Mouse (Mus musculus): Measurements from ENCODE around the gene Mob3b. TPM values are rescaled to one million over a fixed set of nuclear protein-coding genes. Genes with fewer than 3 reads are reported as not detected.

Mob3b gene
- polyA plus RNA-seq, 1 experiment from 2014 or later: 9.8 TPM

GRCm38 (mm10) chr4:34991116-34991515 is 166.2 kb downstream of the Mob3b start:
- DNase-seq (ENCODE audit: low read depth, low spot score): no peak
- in situ Hi-C loops (cut with MboI; ENCODE audit: low pct_unique_long_range_greater_than_20kb): no loop called here
- no peak for TF ChIP-seq CTCF (IDR thresholded peaks at IDR 0.05)
- ChIA-PET CTCF (interaction anchor here (1.7 kb wide), 1 partner anchor 77 kb away, joined by 4 read pairs; no protein-coding TSS in a partner anchor), POLR2A (no interaction called here)
- no peak for ATAC-seq
- no peaks in the 10 kb centered on the region for H3K27me3 ChIP-seq

GRCm38 (mm10) chr4:34990659-34991058 is 166.6 kb downstream of the Mob3b start:
- no peak for TF ChIP-seq CTCF (IDR thresholded peaks at IDR 0.05)
- H3K27me3 ChIP-seq: no peaks in the 10 kb centered on the region
- ChIA-PET POLR2A (no interaction called here), CTCF (interaction anchor here (1.7 kb wide), 1 partner anchor 78 kb away, joined by 4 read pairs; no protein-coding TSS in a partner anchor)
- in situ Hi-C loops (cut with MboI; ENCODE audit: low pct_unique_long_range_greater_than_20kb): no loop called here
- ATAC-seq: no peak
- DNase-seq (ENCODE audit: low read depth, low spot score): no peak

DNA sequence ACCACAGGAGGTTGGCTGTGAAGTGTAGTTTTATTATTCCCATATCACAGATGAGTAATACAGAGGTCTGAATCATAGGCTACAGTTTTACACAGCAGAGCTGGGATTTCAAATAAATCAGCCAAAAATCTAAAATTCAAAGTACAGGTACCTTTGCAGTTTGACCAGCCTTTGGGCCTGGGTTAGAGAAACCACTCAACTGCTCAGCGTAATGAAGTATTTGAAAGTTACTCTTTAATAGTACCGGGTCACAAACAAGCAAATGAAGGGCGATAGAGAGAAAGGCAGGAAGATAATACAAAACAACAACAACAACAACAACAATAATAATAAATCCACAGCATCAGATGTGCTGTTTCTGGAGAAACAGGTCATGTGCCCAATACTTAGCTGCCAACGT is 169.7 kb downstream of the Mob3b start:
- CTCF ChIA-PET: no interaction called here
- ATAC-seq: no peak
- POLR2A ChIA-PET: no interaction called here
- H3K27me3 ChIP-seq: no peaks in the 10 kb centered on the region
- DNase-seq (ENCODE audit: low read depth, low spot score): no peak
- in situ Hi-C loops (cut with MboI; ENCODE audit: low pct_unique_long_range_greater_than_20kb): loop anchor here (10.0 kb wide), 1 partner anchor 167 kb away; the partner anchor contains the start of genes Ifnk and Mob3b
- TF ChIP-seq CTCF (IDR thresholded peaks at IDR 0.05): no peak

- in situ Hi-C loops (cut with MboI; ENCODE audit: low pct_unique_long_range_greater_than_20kb): loop anchor here (10.0 kb wide), 1 partner anchor 168 kb away; the partner anchor contains the start of genes Ifnk and Mob3b
These were observed 170.2 kb downstream of the Mob3b start for GRCm38 (mm10) chr4:34987109-34987508.

DNA sequence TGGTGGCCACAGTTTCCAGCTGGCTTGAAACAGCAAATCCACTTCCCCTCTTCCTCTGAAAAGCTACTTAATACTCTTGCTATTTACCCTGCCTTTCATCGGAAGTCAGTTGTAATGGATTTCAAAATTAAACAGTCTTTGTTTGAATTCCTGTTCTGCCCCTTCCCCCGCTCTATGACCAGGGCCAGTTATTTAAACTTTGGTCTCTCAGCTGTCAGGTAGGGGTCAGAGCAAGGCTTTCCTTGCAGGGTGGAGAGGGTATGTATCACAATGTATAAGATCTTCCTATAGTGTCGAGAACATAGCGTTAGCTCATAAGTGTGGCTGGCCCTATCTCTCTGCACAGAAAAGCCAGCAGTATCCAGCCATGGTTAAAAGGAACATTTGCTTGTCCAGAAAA is 170.6 kb downstream of the Mob3b start:
- in situ Hi-C loops (cut with MboI; ENCODE audit: low pct_unique_long_range_greater_than_20kb): loop anchor here (10.0 kb wide), 1 partner anchor 168 kb away; the partner anchor contains the start of genes Ifnk and Mob3b
- H3K27me3 ChIP-seq: no peaks in the 10 kb centered on the region
- CTCF ChIA-PET: no interaction called here
- DNase-seq (ENCODE audit: low read depth, low spot score) (no peak), ATAC-seq (no peak)
- TF ChIP-seq CTCF (IDR thresholded peaks at IDR 0.05): no peak
- POLR2A ChIA-PET: interaction anchor here (0.5 kb wide), 1 partner anchor 70 kb away, joined by 3 read pairs; no protein-coding TSS in a partner anchor

More at GRCm38 (mm10) chr4:34987109-34987508, 170.2 kb downstream of the Mob3b start:
- no peaks in the 10 kb centered on the region for H3K27me3 ChIP-seq
- ATAC-seq (no peak), DNase-seq (ENCODE audit: low read depth, low spot score) (no peak)
- POLR2A ChIA-PET: no interaction called here
- no peak for TF ChIP-seq CTCF (IDR thresholded peaks at IDR 0.05)
- CTCF ChIA-PET: no interaction called here

GRCm38 (mm10) chr4:34984377-34984776 is 172.9 kb downstream of the Mob3b start:
- ATAC-seq: no peak
- ChIA-PET POLR2A (no interaction called here), CTCF (interaction anchor here (1.2 kb wide), 1 partner anchor 9 kb away, joined by 3 read pairs; no protein-coding TSS in a partner anchor)
- no peak for TF ChIP-seq CTCF (IDR thresholded peaks at IDR 0.05)
- no peak for DNase-seq (ENCODE audit: low read depth, low spot score)
- no peaks in the 10 kb centered on the region for H3K27me3 ChIP-seq
- in situ Hi-C loops (cut with MboI; ENCODE audit: low pct_unique_long_range_greater_than_20kb): loop anchor here (10.0 kb wide), 1 partner anchor 170 kb away; the partner anchor contains the start of genes Ifnk and Mob3b

DNA sequence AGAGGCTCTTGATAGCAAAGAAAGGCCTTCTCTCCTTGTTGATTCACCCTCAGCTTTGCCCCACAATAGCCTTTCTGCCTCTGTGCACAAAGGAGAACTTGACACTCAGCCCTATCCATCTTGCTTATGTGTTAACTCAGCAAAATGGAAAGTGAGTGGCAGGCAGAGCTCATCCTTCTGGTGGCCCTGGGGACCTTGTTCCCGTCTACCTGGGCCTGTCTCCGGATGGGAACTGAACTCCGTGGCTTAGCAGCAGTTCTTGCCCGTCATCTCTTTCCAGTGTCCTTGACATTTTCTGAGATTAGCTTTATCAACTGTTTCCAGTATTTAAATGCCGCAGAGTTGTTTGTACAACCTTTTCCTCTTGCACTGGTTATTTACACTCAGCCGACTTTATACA is 173.8 kb downstream of the Mob3b start:
- CTCF ChIA-PET: no interaction called here
- no peak for TF ChIP-seq CTCF (IDR thresholded peaks at IDR 0.05)
- DNase-seq (ENCODE audit: low read depth, low spot score): no peak
- in situ Hi-C loops (cut with MboI; ENCODE audit: low pct_unique_long_range_greater_than_20kb): loop anchor here (10.0 kb wide), 1 partner anchor 171 kb away; the partner anchor contains the start of genes Ifnk and Mob3b
- no peak for ATAC-seq
- H3K27me3 ChIP-seq: no peaks in the 10 kb centered on the region
- POLR2A ChIA-PET: no interaction called here

DNA sequence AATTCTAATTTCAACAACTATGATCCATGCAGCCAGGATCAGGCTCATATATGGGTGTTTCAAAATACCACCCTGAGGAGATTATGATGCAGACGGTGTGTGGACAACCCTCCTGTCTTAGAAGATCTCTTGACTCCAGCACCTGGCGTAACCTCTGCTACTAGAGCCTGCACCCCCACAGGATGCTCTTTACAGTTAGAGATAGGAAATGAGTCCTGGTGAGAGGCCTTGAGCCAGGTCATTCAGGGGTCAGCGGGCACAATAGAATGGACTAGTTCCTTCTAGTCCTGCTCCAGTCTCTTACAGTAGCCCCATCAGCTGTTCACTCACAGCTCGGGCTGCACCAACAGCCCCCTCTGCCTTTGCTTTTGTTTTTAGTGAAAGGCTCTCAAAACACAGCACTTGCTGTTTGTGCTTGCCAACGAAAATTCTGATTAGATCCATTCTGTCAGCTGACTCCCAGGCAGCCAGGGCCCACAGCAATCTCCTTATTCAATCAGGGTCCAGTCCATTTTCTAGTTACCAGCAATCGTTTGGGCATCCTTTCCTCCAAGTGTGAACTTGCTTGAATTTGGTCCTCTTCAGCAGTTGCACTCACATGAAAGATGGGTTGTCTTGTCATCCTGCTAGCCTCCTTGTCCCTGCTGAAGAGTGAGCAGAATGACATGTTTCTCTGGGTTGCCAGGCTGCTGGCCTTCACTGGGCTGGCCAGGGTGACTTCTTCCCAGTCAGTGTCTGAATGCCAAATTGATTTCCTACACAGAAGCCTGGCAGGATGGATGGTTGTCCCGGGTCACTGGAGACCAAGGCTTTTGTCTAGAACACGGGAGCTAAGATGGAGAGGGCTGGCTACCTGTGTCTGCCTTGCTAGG is 175.7 kb downstream of the Mob3b start:
- no peaks in the 10 kb centered on the region for H3K27me3 ChIP-seq
- no peak for TF ChIP-seq CTCF (IDR thresholded peaks at IDR 0.05)
- ChIA-PET CTCF (interaction anchor here (1.6 kb wide), 1 partner anchor 18 kb away, joined by 3 read pairs; no protein-coding TSS in a partner anchor), POLR2A (no interaction called here)
- ATAC-seq: no peak
- in situ Hi-C loops (cut with MboI; ENCODE audit: low pct_unique_long_range_greater_than_20kb): loop anchor here (10.0 kb wide), 1 partner anchor 173 kb away; the partner anchor contains the start of genes Ifnk and Mob3b
- no peak for DNase-seq (ENCODE audit: low read depth, low spot score)

- ChIA-PET CTCF (interaction anchor here (1.6 kb wide), 1 partner anchor 19 kb away, joined by 3 read pairs; no protein-coding TSS in a partner anchor), POLR2A (no interaction called here)
- in situ Hi-C loops (cut with MboI; ENCODE audit: low pct_unique_long_range_greater_than_20kb): loop anchor here (10.0 kb wide), 1 partner anchor 174 kb away; the partner anchor contains the start of genes Ifnk and Mob3b
- no peak for TF ChIP-seq CTCF (IDR thresholded peaks at IDR 0.05)
- no peak for DNase-seq (ENCODE audit: low read depth, low spot score)
- ATAC-seq: no peak
- H3K27me3 ChIP-seq: no peaks in the 10 kb centered on the region
These were observed 176.7 kb downstream of the Mob3b start for GRCm38 (mm10) chr4:34980461-34981039.

DNA sequence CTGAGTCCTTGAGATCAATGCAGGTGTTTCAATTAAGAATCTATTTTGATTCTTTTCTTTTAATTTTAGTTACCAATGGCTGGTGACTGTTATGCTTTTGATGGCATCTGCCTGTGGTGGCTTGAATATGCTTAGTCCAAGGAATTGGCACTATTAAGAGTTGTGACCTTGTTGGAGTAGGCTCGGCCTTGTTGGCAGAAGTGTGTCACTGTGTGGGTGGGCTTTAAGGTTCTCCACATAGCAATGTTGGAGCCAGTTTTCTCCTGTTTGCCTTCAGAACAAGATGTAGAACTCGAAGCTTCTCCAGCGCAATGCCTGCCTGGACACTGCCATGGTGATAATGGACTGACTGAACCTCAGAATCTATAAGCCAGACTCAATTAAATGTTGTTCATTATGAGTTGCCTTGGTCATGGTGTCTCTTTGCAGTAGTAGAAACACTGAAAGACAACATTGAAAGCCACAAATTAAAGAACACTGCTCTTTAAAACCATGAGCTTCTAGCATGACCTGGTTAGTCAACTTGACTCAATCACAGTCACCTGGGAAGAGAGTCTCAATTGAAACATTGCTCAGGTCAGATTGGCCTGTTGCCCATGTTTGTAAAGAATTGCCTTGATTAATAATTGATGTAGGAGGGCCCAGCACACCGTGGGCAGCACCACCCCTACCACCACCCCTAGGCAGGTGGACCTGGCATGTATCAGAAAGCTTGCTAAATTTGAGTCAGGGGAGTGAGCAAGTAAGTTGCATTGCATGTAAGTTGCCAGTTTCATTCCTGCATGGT is 180.2 kb downstream of the Mob3b start:
- no peak for DNase-seq (ENCODE audit: low read depth, low spot score)
- ChIA-PET CTCF (no interaction called here), POLR2A (no interaction called here)
- no peaks in the 10 kb centered on the region for H3K27me3 ChIP-seq
- no peak for TF ChIP-seq CTCF (IDR thresholded peaks at IDR 0.05)
- no peak for ATAC-seq
- in situ Hi-C loops (cut with MboI; ENCODE audit: low pct_unique_long_range_greater_than_20kb): no loop called here
